Mouse (Mus musculus) bone marrow macrophage, adult 2 months (primary cell): ENCODE results near the gene Fzd9.

Experiments used
- CTCF ChIP-seq: IDR thresholded peaks from 2 replicates; pipeline ENCODE4 v1.5.1; 2012; ENCODE audit warnings: low read depth, mild to moderate bottlenecking, low read length, moderate library complexity
- POLR2A ChIP-seq: IDR thresholded peaks from 2 replicates; pipeline ENCODE4 v1.6.1; 2012; ENCODE audit warnings: mild to moderate bottlenecking, low read depth, low read length, borderline replicate concordance

DNA sequence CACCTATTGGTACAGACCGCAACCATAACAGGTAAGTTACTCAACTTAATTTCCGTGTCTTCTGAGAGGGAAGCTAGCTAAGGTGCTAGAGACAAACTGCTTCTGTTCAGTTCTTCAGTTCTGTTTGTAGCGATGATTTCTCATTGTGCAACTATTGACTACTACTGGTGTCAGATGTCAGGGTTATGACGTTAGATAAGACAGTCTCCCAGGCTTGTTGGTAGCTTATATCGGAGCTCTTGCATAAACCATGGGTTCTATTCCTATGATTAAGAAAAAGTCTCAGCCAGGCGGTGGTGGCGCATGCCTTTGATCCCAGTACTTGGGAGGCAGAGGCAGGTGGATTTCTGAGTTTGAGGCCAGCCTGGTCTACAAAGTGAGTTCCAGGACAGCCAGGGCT, 29.0 kb downstream of the Fzd9 start:
- TF ChIP-seq CTCF (no peak), POLR2A (no peak)
